Mouse (Mus musculus): ENCODE data around the gene Fam89b.
"Not testable (repeated sequence)": the region's sequence is repeated elsewhere in the genome, so short reads cannot be mapped to it uniquely, and the experiment has no call there.

Gene Fam89b

GRCm38 (mm10) chr19:5711218-5711617 is 18.2 kb downstream of the Fam89b start:
- DNase-seq (ENCODE audit: extremely low spot score) = no peak

DNA sequence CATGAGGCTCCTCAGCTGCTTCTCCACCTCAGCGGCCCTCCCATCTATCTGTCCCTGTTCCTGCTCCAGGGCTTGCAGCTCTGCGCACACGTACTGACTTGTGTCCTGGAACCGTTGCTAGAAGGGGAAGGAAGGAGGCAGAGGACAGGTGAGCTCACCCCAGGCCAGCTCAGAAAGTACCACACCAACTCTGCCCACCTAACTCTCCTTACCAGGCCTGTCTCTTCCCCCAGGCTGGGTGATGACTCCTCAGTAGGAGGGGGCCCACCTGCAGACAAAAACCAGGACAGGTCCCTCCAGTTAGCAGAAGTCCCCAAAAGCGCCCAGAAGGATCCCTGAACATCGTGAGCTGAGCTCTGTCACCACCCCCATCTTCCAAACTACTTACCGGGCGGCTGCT is 18.9 kb downstream of the Fam89b start:
- no peak for DNase-seq (ENCODE audit: extremely low spot score)

- DNase-seq (ENCODE audit: extremely low spot score) = no peak
Measured at GRCm38 (mm10) chr19:5710068-5710467, 19.4 kb downstream of the Fam89b start.

- DNase-seq (ENCODE audit: extremely low spot score) = no peak
Measured at GRCm38 (mm10) chr19:5704801-5705571, 24.5 kb downstream of the Fam89b start.

DNA sequence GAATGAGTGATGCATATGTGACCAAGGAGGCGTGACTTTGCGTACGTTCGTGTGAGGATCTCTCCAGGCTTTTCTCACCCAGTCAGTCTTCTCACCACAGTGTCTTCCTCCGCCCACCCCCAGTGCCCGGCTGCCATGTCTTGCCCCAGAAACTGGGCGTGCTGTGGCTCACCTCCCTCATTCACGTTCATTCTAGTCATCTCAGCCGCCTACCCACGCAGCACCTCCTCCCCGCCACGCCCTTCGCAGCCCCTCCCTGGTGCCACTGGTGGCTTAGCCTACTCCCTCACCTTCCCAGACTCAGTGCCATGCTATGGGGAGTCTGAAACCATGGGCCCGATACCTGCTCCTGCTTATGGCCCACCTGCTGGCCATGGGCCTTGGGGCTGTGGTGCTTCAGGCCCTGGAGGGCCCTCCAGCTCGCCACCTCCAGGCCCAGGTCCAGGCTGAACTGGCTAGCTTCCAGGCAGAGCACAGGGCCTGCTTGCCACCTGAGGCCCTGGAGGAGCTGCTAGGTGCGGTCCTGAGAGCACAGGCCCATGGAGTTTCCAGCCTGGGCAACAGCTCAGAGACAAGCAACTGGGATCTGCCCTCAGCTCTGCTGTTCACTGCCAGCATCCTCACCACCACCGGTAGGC is 25.2 kb downstream of the Fam89b start, which contains the start of gene Kcnk7:
TSS of gene Kcnk7 (plus strand) at position 205 of the 638 bp plus-strand sequence.
- DNase-seq (ENCODE audit: extremely low spot score) = no peak

DNA sequence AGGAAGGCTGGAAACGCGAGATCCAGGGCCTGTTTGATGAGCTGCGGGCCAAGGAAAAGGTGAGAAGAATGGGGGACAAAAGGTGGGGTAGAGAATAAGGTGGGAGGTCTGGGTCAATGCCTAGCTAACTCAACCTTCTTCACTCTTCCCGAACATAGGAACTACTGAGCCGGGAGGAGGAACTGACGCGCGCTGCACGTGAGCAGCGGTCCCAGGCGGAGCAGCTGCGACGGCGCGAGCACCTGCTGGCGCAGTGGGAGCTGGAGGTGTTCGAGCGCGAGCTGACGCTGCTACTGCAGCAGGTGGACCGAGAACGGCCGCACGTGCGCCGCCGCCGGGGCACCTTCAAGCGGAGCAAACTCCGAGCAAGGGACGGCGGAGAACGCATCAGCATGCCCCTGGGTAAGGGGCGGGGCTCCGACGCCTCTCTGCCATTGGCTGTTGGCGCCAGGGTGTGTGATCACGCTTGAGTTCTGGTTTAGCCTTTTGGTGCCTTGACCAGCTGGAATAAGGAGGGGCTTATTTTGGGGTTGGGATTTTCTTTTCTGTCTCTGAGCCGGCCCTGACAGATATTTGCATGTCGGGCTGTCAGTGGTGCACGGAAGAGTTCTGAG is 33.5 kb downstream of the Fam89b start:
- DNase-seq (ENCODE audit: extremely low spot score) = peak; percentile 66

DNA sequence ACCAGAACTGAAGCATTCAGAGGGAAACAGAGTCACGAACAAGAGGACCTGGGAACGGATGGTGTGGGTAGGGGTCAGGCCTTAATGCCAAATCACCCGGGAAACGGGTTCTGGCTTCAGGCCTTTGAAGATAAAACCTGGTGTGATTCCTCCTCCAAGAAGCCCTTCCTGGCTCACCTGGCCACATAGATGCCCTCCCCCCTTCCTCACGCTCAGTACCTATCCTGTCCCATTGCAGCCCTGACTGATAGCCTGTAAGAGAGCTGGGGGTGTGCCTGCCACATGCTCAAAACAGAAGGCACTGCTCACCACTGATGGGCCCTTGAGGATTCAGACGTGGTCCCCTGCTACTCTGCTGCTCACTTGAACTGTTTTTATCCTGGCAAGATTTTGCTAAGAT is 35.7 kb downstream of the Fam89b start:
- no peak for DNase-seq (ENCODE audit: extremely low spot score)

GRCm38 (mm10) chr19:5692913-5693396 is 36.5 kb downstream of the Fam89b start:
- DNase-seq (ENCODE audit: extremely low spot score) = no peak

DNA sequence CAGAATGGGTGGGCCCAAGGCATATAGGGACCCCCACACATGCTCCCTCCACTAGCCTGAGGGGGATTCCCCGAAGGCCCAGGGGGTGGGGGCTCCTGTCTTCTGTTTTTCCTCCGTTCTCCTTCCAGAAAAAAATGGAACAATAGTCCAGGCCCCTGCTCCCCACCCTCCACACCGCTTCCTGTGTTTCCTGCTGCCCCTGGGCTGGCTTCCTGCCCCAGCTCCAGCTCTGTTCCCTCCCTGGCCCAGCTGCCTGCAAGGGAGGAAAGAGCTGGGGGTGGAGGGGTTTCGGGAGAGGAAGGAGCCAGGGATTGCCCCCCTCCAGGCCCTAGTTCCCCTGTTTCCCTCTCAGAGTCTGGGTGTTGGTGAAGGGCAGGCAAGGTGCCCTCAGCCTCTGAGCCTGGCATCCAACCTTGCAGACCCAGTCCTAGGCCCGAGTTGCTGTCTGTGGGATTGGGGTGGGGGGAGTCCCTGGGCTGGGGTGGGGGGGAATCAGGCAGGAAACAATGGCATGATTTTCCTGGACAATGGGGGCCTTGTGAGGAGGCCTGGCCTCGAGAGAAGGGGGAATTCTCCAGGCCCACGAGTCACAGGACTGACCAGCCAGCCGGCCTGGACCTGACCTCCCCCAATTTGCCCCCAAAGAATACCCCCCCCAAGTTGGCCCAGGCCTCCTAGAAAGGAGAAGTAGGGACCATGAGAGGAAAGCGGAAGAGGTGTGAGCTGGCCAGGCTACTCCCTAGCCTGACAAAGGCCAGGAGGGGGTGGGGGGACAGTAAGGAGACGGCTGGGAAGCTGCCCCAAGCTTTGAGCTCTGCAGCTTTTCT is 37.2 kb downstream of the Fam89b start:
- DNase-seq (ENCODE audit: extremely low spot score) = no peak

DNA sequence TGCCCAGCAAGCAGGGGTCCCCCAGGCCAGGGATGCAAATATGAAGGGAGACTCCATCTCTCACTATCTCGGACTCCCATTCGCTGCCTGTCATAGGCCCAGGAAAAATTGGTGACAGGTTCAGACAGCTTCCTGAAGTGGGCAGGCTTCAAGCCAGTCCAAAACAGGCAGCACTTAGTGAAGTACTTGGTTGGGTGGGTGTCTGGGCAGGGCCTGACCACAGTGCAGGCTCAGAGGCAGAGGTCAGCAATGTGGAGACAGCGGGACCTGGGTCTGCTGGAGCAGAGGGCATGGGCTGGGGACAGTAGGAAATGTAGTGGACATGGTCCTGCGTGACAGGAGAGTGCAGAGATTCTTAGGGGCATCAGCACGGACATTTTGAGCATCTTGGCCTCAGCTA is 37.9 kb downstream of the Fam89b start:
- DNase-seq (ENCODE audit: extremely low spot score) = no peak

DNA sequence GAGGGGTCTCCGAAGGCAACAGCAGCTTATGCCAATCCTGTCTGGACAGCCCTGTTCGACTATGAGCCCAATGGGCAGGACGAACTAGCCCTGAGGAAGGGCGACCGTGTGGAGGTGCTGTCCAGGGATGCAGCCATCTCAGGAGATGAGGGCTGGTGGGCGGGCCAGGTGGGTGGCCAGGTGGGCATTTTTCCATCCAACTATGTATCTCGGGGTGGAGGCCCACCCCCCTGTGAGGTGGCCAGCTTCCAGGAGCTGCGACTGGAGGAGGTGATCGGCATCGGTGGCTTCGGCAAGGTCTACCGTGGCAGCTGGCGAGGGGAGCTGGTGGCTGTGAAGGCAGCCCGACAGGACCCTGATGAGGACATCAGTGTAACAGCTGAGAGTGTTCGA is 39.1 kb downstream of the Fam89b start:
- no peak for DNase-seq (ENCODE audit: extremely low spot score)

- DNase-seq (ENCODE audit: extremely low spot score) = peak; percentile 81
Measured at GRCm38 (mm10) chr19:5689565-5690342, 39.7 kb downstream of the Fam89b start.

DNA sequence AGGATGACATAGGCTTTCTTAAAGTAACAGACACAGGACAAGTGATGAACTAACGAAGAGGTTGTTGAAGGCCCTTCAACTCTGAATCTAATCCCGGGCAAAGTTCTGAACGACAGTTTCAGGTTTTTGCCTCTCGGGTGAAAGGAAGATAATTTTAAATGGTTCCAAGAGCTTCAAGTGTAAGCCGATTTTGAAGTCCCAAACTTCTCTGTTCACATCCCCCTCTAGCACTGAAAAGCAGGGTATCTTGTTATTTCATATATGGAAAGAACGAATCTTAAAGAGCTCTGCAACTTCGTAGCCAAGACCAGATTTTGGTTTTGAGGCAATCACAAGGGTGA is 40.4 kb downstream of the Fam89b start:
- no peak for DNase-seq (ENCODE audit: extremely low spot score)

- DNase-seq (ENCODE audit: extremely low spot score) = peak; percentile 96
Measured at GRCm38 (mm10) chr19:5688200-5689087, 41.0 kb downstream of the Fam89b start, which contains the start of the genes Map3k11 and Pcnx3. Gene Map3k11 (plus strand): TSS chr19:5688742. Gene Pcnx3 (minus strand): TSS chr19:5688908.

DNA sequence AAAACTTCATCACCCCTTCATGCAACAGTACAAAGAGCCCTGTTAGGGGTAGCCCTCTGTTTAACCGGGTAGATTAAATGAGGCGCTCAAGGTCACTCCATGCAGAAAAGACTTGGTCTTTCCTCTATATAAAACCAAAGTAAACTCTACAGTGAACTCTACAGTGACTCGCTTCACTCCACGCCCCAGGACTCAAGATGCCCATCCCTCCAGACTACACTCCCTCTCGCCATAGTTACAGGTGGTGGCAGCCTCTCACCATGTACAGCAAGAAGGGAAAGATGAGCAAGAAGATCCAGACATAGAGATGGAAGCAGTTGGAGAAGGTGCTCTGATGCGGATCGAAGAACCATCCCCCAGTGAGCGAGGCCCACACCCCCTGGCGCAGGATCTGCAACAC is 41.7 kb downstream of the Fam89b start:
- no peak for DNase-seq (ENCODE audit: extremely low spot score)

DNA sequence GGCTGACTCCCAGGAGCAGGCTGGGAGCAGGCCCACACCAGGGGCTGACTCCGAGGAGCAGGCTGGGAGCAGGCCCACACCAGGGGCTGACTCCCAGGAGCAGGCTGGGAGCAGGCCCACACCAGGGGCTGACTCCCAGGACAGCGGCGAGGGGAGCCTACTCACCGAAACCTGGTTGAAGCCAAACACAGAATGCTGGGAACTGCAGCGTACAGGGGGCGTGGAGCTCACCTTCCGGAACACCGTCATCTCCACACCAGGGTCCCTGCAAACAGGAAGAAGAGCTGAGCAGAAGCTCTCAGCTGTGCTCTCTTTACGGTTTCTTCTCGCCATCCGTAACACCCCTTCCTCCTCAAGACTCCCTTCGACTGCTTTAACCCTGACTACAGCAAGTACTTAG is 42.5 kb downstream of the Fam89b start:
- DNase-seq (ENCODE audit: extremely low spot score) = not testable (repeated sequence)

DNA sequence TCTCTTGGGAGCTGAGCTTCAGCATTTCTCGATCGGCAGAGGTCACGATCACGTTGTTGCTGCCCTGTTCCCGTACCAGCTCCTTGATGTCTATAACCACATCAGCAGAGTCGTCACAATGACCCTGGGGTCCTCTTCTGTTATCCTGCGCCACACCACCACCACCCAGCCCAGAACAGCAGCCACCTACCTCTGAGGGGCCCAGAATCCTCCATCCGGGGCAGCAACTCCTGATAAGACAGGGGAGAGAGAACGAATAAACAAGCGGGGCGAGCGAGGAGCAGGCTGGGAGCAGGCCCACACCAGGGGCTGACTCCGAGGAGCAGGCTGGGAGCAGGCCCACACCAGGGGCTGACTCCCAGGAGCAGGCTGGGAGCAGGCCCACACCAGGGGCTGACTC is 43.0 kb downstream of the Fam89b start:
- no peak for DNase-seq (ENCODE audit: extremely low spot score)

GRCm38 (mm10) chr19:5685861-5686260 is 43.6 kb downstream of the Fam89b start:
- no peak for DNase-seq (ENCODE audit: extremely low spot score)

- DNase-seq (ENCODE audit: extremely low spot score) = no peak
Measured at GRCm38 (mm10) chr19:5685431-5685830, 44.0 kb downstream of the Fam89b start.

DNA sequence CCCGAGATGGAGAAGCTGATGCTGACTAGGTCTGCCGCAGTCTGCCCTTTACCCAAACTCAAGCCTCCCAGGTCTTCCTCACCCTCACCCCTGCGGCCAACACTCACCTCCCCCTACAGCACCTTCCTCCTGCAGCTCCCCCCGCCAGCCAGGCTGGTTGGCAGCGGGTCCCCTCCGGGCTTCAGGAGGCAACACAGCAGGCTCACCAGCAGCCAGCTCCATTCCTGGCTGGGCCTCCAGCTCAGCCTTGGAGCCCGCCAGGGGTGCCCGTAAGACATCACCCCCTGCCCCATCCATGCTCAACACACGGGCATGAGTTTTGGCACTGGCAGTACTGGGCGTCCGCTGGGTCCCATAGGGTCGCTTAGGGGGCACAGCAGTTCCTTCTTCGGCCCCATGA is 44.5 kb downstream of the Fam89b start:
- no peak for DNase-seq (ENCODE audit: extremely low spot score)
